Mouse (Mus musculus): Measurements from ENCODE around the gene Tbc1d22a.

- TF ChIP-seq CTCF (conservative IDR thresholded peaks at IDR 0.05; ENCODE audit: insufficient read depth, insufficient read length, low read depth, low read length) (no peak), POLR2A (IDR thresholded peaks at IDR 0.05; ENCODE audit: low read depth, low read length) (no peak)
Observed at GRCm38 (mm10) chr15:86434241-86434640, 220.0 kb downstream of the Tbc1d22a start.

Data from kidney, adult 2 months (tissue).